Mouse (Mus musculus) cerebellum, postnatal 4 days (tissue): ENCODE data around the gene Pafah2.

Experiments used
- DNase-seq, 2 experiments: peaks; one replicate each; pipeline ENCODE4 v3.0.0; 2022; ENCODE audit warnings: low spot score in 2 of 2, mixed read lengths in 1 of 2

Gene Pafah2

GRCm38 (mm10) chr4:134458856-134459255, 62.7 kb downstream of the Pafah2 start:
- DNase-seq = no peak

- no peak for DNase-seq
Measured at GRCm38 (mm10) chr4:134460277-134460676, 64.2 kb downstream of the Pafah2 start.

DNA sequence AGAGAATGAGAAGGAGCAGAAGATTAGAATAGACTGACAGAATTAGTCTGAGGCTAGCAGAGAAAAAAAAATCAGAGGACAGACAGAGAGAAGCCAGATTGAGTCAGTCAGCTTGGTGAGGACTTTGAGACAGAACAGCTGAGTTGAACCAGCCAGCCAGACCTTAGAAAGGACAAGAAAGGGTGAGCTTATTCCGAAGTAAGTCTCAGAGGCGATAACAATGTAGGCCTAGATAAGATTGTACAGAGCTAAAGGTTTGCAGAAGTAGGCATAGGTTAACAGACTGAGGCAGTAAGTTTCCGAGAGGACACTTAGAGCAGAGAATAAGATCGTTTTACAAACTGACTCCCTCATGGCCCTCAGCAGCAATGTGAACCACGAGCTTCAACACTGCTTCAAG, 65.1 kb downstream of the Pafah2 start:
- no peak for DNase-seq

DNA sequence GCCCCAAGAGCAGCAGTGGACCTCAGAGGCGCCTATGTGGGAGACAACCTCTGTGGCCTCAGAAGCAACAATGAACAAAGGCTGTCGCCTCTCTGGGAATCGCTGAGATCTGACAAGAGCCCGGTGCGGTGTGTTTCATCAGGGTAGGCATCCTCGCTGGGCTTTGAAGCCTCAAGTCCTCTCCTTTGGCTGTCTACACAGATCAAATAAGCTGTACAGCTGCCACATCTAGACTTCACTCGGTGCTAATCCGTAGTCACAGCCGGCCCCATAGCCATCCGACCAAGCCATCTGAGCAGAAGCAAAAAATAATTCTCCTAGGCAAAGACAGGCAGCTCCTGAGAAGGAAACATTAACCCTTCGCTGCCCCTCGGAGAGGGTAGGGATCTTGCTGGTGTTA, 69.7 kb downstream of the Pafah2 start:
- no peak for DNase-seq

- no peak for DNase-seq
Measured at GRCm38 (mm10) chr4:134466381-134467262, 70.5 kb downstream of the Pafah2 start.

- DNase-seq = no peak
Measured at GRCm38 (mm10) chr4:134467435-134468214, 71.5 kb downstream of the Pafah2 start.

- DNase-seq = peak; percentile 85 to 94
Measured at GRCm38 (mm10) chr4:134468215-134468575, 72.1 kb downstream of the Pafah2 start, which contains the start of gene Stmn1. Gene Stmn1 (plus strand): TSS chr4:134468320.

- peak; percentile 94 to 98 for DNase-seq
Measured at GRCm38 (mm10) chr4:134468578-134469266, 72.6 kb downstream of the Pafah2 start.

GRCm38 (mm10) chr4:134469341-134469796, 73.2 kb downstream of the Pafah2 start:
- DNase-seq = no peak

GRCm38 (mm10) chr4:134469985-134470384, 73.9 kb downstream of the Pafah2 start:
- no peak for DNase-seq

- DNase-seq = no peak
Measured at GRCm38 (mm10) chr4:134471469-134471868, 75.3 kb downstream of the Pafah2 start.

DNA sequence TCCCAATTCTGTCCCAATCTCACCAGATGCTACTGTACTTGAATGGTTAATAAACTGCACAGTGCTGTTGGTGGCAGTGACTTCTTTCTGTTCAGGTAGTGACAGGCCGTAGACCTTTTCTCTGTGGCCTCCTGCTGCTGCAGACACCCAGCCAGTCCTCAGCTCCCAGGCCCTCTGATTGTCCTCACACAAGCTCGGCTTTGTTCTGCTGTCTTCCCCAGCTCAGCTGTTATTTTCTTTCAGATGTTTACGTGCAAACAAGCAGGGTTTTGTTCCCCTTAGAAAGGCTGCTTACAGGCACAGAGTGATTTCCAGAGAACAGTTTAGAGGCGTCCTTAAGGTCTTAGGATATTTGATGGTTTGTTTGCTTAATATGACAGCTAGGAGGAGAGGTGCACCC, 77.6 kb downstream of the Pafah2 start:
- DNase-seq = no peak

DNA sequence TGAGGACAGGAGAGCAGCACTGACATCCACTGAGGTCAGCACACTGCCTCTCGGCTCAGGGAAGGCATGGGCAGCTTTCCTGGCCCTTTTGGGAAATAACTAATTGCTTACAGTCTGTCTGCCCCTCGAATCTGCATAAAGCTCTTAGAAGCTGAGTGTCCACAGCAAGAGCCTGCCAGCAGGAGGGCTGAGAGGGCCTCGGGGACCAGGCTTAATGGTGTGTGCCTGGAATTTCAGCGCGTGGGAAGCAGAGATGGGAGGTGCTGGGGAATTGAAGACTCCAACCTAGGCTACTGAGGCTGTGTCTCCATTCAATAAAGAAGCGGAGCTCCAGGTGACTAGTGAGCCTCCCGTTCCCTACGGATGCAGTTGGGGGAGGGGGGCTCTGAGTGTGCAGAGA, 78.1 kb downstream of the Pafah2 start:
- DNase-seq = no peak

- DNase-seq = no peak
Measured at GRCm38 (mm10) chr4:134476899-134477298, 80.8 kb downstream of the Pafah2 start.
